Mouse (Mus musculus) limb, embryonic 14.5 days (tissue): ENCODE measurements around the gene Arhgap25. TPM values are rescaled to one million over a fixed set of nuclear protein-coding genes. Genes with fewer than 3 reads are reported as not detected.

ENCODE experiments used
- ATAC-seq: fragments of 200-750 bp; cut with Nextera tagmentation; 2 replicates; pipeline ENCODE4 v1.8.0; 2017; ENCODE audit warnings: low read depth, moderate number of reproducible peaks, moderate TSS enrichment; ENCODE audit not compliant: low FRiP score
- DNase-seq: peaks from one replicate; pipeline ENCODE4 v3.0.0-alpha.2; 2015; ENCODE audit warnings: low spot score
- H3K27ac ChIP-seq: fragments of 300-500 bp; sonication (generic); replicated peaks from 2 replicates; pipeline ENCODE4 v1.5.1; 2014; ENCODE audit warnings: low read depth, mild to moderate bottlenecking, low read length, moderate library complexity, mixed read lengths
- H3K27me3 ChIP-seq: fragments of 300-500 bp; sonication (generic); 2 replicates; pipeline ENCODE4 v1.6.1; 2014; ENCODE audit warnings: low read length, mixed read lengths; ENCODE audit not compliant: control insufficient read depth, insufficient read depth
- H3K36me3 ChIP-seq: fragments of 300-500 bp; sonication (generic); 2 replicates; pipeline ENCODE4 v1.6.1; 2014; ENCODE audit warnings: mild to moderate bottlenecking, low read length, moderate library complexity, mixed read lengths; ENCODE audit not compliant: control insufficient read depth, insufficient read depth
- H3K4me1 ChIP-seq: fragments of 300-500 bp; sonication (generic); 2 replicates; pipeline ENCODE4 v1.6.1; 2014; ENCODE audit warnings: antibody characterized with exemption, low read length, mixed read lengths; ENCODE audit not compliant: control insufficient read depth, insufficient read depth
- H3K4me2 ChIP-seq: fragments of 300-500 bp; sonication (generic); replicated peaks from 2 replicates; pipeline ENCODE4 v1.6.1; 2014; ENCODE audit warnings: low read depth, mild to moderate bottlenecking, low read length, moderate library complexity; ENCODE audit not compliant: severe bottlenecking
- H3K4me3 ChIP-seq: fragments of 300-500 bp; sonication (generic); replicated peaks from 2 replicates; pipeline ENCODE4 v1.5.1; 2014; ENCODE audit warnings: low read length
- H3K9ac ChIP-seq: fragments of 300-500 bp; sonication (generic); 2 replicates; pipeline ENCODE4 v1.6.1; 2014; ENCODE audit warnings: mild to moderate bottlenecking, low read depth, low read length, moderate library complexity; ENCODE audit not compliant: severe bottlenecking
- H3K9me3 ChIP-seq: fragments of 300-500 bp; sonication (generic); 2 replicates; pipeline ENCODE4 v1.6.1; 2016; ENCODE audit warnings: low read length; ENCODE audit not compliant: control insufficient read depth
- POLR2A ChIP-seq: fragments of 200-500 bp; IDR thresholded peaks from 2 replicates; pipeline ENCODE4 v1.8.0; 2012; ENCODE audit warnings: inconsistent platforms, mild to moderate bottlenecking, moderate library complexity, borderline replicate concordance; ENCODE audit not compliant: insufficient read depth, insufficient read length; ENCODE audit errors: extremely low read depth
- WGBS: fragments of 180-500 bp; shearing (Covaris S2); extraction: QIAGEN DNeasy Blood & Tissue Kit; methylation state at CpG from one replicate; pipeline ENCODE4 v1.1.7; 2014; 5-methylcytosine and 5-hydroxymethylcytosine counted together
- polyA plus RNA-seq, 2 experiments: library from polyadenylated mRNA; depleted of rRNA in 1 of 2; stranded (reverse) in 1 of 2; unstranded in 1 of 2; fragments of >200 nt; fragmentation: Nextera tagmentation in 1 of 2; extraction: Ambion mirVana in 1 of 2; gene quantifications; 2 replicates each; pipeline versions ENCODE4 v1.2.1 to v1.2.3; 2012 to 2014

The Arhgap25 gene
- polyA plus RNA-seq, 2 experiments = 3.2 to 6.4 TPM

DNA sequence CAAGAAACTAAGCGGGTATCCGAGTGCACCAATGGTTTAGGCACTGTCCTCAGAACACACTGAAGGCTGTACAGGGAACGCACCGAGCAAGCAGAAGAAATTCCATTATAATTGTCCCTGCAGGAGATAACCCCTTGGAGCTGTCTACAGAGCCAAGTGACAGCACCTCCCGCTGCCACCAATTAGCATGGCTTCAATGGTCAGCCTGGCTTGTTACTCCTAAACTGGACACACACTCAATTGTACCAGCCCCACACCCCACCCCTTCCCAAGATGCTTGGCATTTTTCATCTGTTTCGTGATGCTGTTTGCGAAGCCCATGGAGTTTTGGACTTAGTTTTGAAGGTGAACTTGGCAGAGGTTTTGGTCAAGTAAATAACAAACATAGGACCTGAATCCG, 105.4 kb downstream of the Arhgap25 start:
- no peak overlapping the region for H3K27ac ChIP-seq
- H3K4me1 ChIP-seq = no peaks in the 10 kb centered on the region
- TF ChIP-seq POLR2A = no peak
- WGBS = 80% methylated on average over 8 of the region's 8 CpGs
- H3K4me3 ChIP-seq = no peak overlapping the region
- no peak for DNase-seq
- no peak overlapping the region for H3K4me2 ChIP-seq
- no peaks in the 10 kb centered on the region for H3K9me3 ChIP-seq
- no peak overlapping the region for H3K9ac ChIP-seq
- no peak for ATAC-seq
- no peaks in the 10 kb centered on the region for H3K36me3 ChIP-seq
- no peaks in the 10 kb centered on the region for H3K27me3 ChIP-seq

- H3K9me3 ChIP-seq = no peaks in the 10 kb centered on the region
- no peaks in the 10 kb centered on the region for H3K4me1 ChIP-seq
- WGBS = 81% methylated on average over 5 of the region's 5 CpGs
- no peaks in the 10 kb centered on the region for H3K27me3 ChIP-seq
- H3K4me2 ChIP-seq = no peak overlapping the region
- ATAC-seq (no peak), DNase-seq (no peak)
- H3K9ac ChIP-seq = no peak overlapping the region
- no peak overlapping the region for H3K27ac ChIP-seq
- no peak for TF ChIP-seq POLR2A
- no peak overlapping the region for H3K4me3 ChIP-seq
- no peaks in the 10 kb centered on the region for H3K36me3 ChIP-seq
These were observed 106.1 kb downstream of the Arhgap25 start for GRCm38 (mm10) chr6:87426954-87427353.

DNA sequence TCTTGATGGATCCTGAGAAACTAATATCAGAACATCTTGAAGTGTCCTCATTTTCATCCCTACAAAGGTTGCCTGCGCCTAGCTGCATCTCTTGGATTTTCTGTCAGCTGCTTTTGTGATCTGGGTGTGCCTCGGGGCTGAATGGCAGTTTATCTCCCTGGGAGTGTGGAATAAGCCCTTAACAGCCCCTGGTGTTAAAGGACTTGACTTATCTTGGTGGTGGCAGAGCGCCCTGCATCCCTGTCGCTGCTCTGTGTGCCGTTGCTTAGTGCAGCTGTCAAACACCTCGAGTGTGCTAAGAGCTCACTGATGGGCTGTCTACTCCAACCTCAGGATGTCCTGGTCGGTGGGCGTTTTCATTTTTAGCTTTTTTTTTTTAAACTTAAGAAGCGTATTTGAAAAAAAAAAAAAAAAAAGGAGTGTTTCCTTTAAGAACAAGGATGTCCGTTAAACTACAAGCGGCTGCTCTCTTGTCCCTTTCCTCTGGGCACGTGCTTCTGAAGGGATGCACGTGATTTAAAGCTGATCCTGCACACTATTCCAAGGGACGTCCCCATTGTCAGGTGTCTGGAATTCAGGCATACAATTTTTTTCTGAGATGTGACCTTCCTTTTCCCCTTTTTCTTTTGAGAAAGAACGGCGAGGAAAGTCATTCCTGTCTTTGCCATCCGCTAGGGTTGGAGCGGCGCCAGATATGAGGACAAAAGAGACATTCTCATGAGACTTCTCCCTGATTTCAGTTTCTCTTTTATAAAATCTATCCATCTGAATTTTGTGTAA, 108.8 kb downstream of the Arhgap25 start:
- H3K4me2 ChIP-seq = no peak overlapping the region
- no peak overlapping the region for H3K27ac ChIP-seq
- ATAC-seq = no peak
- H3K4me3 ChIP-seq = no peak overlapping the region
- H3K9ac ChIP-seq = no peak overlapping the region
- TF ChIP-seq POLR2A = no peak
- WGBS = 68% methylated on average over 19 of the region's 19 CpGs
- no peaks in the 10 kb centered on the region for H3K36me3 ChIP-seq
- no peaks in the 10 kb centered on the region for H3K27me3 ChIP-seq
- H3K9me3 ChIP-seq = no peaks in the 10 kb centered on the region
- no peaks in the 10 kb centered on the region for H3K4me1 ChIP-seq
- DNase-seq = no peak

DNA sequence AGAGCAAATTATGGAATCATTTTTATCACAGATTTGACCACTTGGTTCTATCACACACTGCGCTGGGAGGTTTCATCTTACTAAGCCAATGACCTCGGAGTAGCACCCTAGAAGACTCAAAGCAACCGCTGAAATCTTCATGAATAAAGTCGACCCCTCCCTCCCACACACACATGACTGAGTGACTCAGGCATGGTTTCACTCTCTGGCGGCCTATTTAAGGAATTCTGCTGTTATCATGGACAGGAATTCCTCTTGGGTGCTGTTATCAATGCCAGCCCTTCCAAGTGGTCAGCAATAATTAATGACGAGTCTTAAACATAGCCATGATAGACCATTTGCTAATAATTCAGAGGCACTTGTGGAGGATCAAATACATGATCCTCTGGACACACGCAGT, 110.8 kb downstream of the Arhgap25 start:
- TF ChIP-seq POLR2A = no peak
- DNase-seq (no peak), ATAC-seq (no peak)
- H3K9me3 ChIP-seq = no peaks in the 10 kb centered on the region
- no peak overlapping the region for H3K4me3 ChIP-seq
- no peak overlapping the region for H3K9ac ChIP-seq
- 78% methylated on average over 7 of the region's 7 CpGs for WGBS
- H3K36me3 ChIP-seq = no peaks in the 10 kb centered on the region
- H3K4me2 ChIP-seq = no peak overlapping the region
- H3K27me3 ChIP-seq = no peaks in the 10 kb centered on the region
- H3K4me1 ChIP-seq = no peaks in the 10 kb centered on the region
- H3K27ac ChIP-seq = no peak overlapping the region

DNA sequence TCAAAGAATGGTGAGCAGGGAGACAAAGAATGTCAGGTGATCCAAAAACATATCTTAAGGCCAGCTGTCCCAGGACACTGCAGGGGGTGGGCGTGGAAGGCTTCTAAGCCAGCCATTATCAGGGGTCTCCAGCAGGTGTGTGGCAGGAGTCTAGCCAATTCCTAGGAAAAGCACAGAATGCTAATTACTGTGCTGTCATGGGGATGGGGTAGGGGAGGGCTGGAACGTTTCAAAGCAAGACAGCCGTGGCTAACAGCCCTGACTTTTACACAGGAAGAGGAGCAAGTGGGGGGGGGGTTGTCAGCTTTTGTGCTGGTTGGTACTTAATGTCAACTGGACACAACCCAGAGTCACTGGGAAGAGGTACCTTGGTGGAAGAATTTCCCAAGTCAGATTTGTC, 121.0 kb downstream of the Arhgap25 start:
- Histone ChIP-seq H3K9me3 (no peaks in the 10 kb centered on the region), H3K4me3 (no peak overlapping the region), H3K27ac (no peak overlapping the region), H3K36me3 (no peaks in the 10 kb centered on the region), H3K4me1 (no peaks in the 10 kb centered on the region), H3K27me3 (no peaks in the 10 kb centered on the region), H3K4me2 (no peak overlapping the region), H3K9ac (no peak overlapping the region)
- DNase-seq (no peak), ATAC-seq (no peak)
- no peak for TF ChIP-seq POLR2A
- 25% methylated on average over 3 of the region's 3 CpGs for WGBS

Other genes with a start within 250 kb of the Arhgap25 start
- 70.3 and 75.7 TPM in 2 replicates for gene Antxr1, start 197.4 kb downstream of the Arhgap25 start, polyA plus RNA-seq (2012; rRNA removed)
- gene Antxr1, start 197.4 kb downstream of the Arhgap25 start, polyA plus RNA-seq (2014; fragmentation: Nextera tagmentation; extraction: Ambion mirVana) = 33.8 and 39.2 TPM in 2 replicates
- gene Gkn1, start 182.3 kb downstream of the Arhgap25 start, polyA plus RNA-seq (2012; rRNA removed) = 0.15 TPM in 1 of 2 replicates, not detected in the other
- gene Gkn1, start 182.3 kb downstream of the Arhgap25 start, polyA plus RNA-seq (2014; fragmentation: Nextera tagmentation; extraction: Ambion mirVana) = not detected in 2 replicates
- 0.09 and 0.35 TPM in 2 replicates for gene Gkn2, start 159.9 kb downstream of the Arhgap25 start, polyA plus RNA-seq (2012; rRNA removed)
- not detected in 2 replicates for gene Gkn2, start 159.9 kb downstream of the Arhgap25 start, polyA plus RNA-seq (2014; fragmentation: Nextera tagmentation; extraction: Ambion mirVana)
- gene Gkn3, start 144.3 kb downstream of the Arhgap25 start, polyA plus RNA-seq (2012; rRNA removed) = 3.0 TPM in 2 replicates
- 0.32 and 1.6 TPM in 2 replicates for gene Gkn3, start 144.3 kb downstream of the Arhgap25 start, polyA plus RNA-seq (2014; fragmentation: Nextera tagmentation; extraction: Ambion mirVana)
- 0.04 TPM in 1 of 2 replicates, not detected in the other for gene Bmp10, start 104.3 kb downstream of the Arhgap25 start, polyA plus RNA-seq (2012; rRNA removed)
- not detected in 2 replicates for gene Bmp10, start 104.3 kb downstream of the Arhgap25 start, polyA plus RNA-seq (2014; fragmentation: Nextera tagmentation; extraction: Ambion mirVana)
- gene Prokr1, start 57.5 kb upstream of the Arhgap25 start, polyA plus RNA-seq (2012; rRNA removed) = 5.1 and 5.7 TPM in 2 replicates
- gene Prokr1, start 57.5 kb upstream of the Arhgap25 start, polyA plus RNA-seq (2014; fragmentation: Nextera tagmentation; extraction: Ambion mirVana) = 4.4 and 4.7 TPM in 2 replicates
- gene Aplf, start 138.9 kb upstream of the Arhgap25 start, polyA plus RNA-seq (2012; rRNA removed) = 7.5 and 10.3 TPM in 2 replicates
- gene Aplf, start 138.9 kb upstream of the Arhgap25 start, polyA plus RNA-seq (2014; fragmentation: Nextera tagmentation; extraction: Ambion mirVana) = 14.3 and 16.2 TPM in 2 replicates
- gene Efcc1, start 197.6 kb upstream of the Arhgap25 start, polyA plus RNA-seq (2012; rRNA removed) = 0.98 and 1.3 TPM in 2 replicates
- gene Efcc1, start 197.6 kb upstream of the Arhgap25 start, polyA plus RNA-seq (2014; fragmentation: Nextera tagmentation; extraction: Ambion mirVana) = 0.64 and 0.80 TPM in 2 replicates
- gene Gp9, start 244.8 kb upstream of the Arhgap25 start, polyA plus RNA-seq (2012; rRNA removed) = 1.4 and 2.5 TPM in 2 replicates
- 1.9 and 2.0 TPM in 2 replicates for gene Gp9, start 244.8 kb upstream of the Arhgap25 start, polyA plus RNA-seq (2014; fragmentation: Nextera tagmentation; extraction: Ambion mirVana)